Mouse (Mus musculus): ENCODE results near the gene Zfp607b.

Zfp607b gene

GRCm38 (mm10) chr7:27685681-27686080 lies 3.5 kb upstream of the Zfp607b start:
- no peak for DNase-seq

- no peak for DNase-seq
Observed at GRCm38 (mm10) chr7:27687043-27687442, 2.1 kb upstream of the Zfp607b start.

GRCm38 (mm10) chr7:27687836-27688235 lies 1.3 kb upstream of the Zfp607b start:
- DNase-seq: no peak

GRCm38 (mm10) chr7:27688246-27688788 lies 823 bp upstream of the Zfp607b start:
- no peak for DNase-seq

GRCm38 (mm10) chr7:27691076-27691475 lies 1.9 kb downstream of the Zfp607b start:
- peak; percentile 57 for DNase-seq

- DNase-seq: no peak
Observed at GRCm38 (mm10) chr7:27696711-27697110, 7.6 kb downstream of the Zfp607b start.

GRCm38 (mm10) chr7:27710402-27710801 lies 21.3 kb downstream of the Zfp607b start:
- DNase-seq: no peak

- DNase-seq: no peak
Observed at GRCm38 (mm10) chr7:27721951-27722350, 32.8 kb downstream of the Zfp607b start.

- DNase-seq: peak; percentile 47
Observed at GRCm38 (mm10) chr7:27725566-27726538, 36.7 kb downstream of the Zfp607b start.

GRCm38 (mm10) chr7:27727471-27727870 lies 38.3 kb downstream of the Zfp607b start:
- no peak for DNase-seq

GRCm38 (mm10) chr7:27731281-27731883 lies 42.2 kb downstream of the Zfp607b start, which contains the start of gene Zfp60:
Gene Zfp60, plus strand, starts transcription at chr7:27731389.
- DNase-seq: peak; percentile 92

GRCm38 (mm10) chr7:27731946-27732345 lies 42.8 kb downstream of the Zfp607b start:
- no peak for DNase-seq

GRCm38 (mm10) chr7:27732508-27732907 lies 43.4 kb downstream of the Zfp607b start:
- no peak for DNase-seq

- DNase-seq: no peak
Observed at GRCm38 (mm10) chr7:27735457-27735856, 46.3 kb downstream of the Zfp607b start.
